Mouse (Mus musculus) embryo, embryonic 10.5 days (tissue): Measurements from ENCODE around the gene Trim6.
"Not testable (repeated sequence)": the region's sequence is repeated elsewhere in the genome, so short reads cannot be mapped to it uniquely, and the experiment has no call there.

Source experiments
- DNase-seq: peaks from one replicate; pipeline ENCODE4 v3.0.0-alpha.2; 2015; ENCODE audit warnings: low spot score

Trim6 gene

GRCm38 (mm10) chr7:104218701-104219569 is at the start of gene Trim6:
Trim6 (plus strand) TSS chr7:104218793.
- DNase-seq = peak; percentile 81

GRCm38 (mm10) chr7:104169634-104170204 is 48.9 kb upstream of the Trim6 start:
- DNase-seq = no peak

- no peak for DNase-seq
Measured at GRCm38 (mm10) chr7:104175085-104175484, 43.5 kb upstream of the Trim6 start.

GRCm38 (mm10) chr7:104178422-104179054 is 40.1 kb upstream of the Trim6 start:
- no peak for DNase-seq

GRCm38 (mm10) chr7:104179074-104179473 is 39.5 kb upstream of the Trim6 start:
- no peak for DNase-seq

- DNase-seq = no peak
Measured at GRCm38 (mm10) chr7:104183292-104183691, 35.3 kb upstream of the Trim6 start, which contains the start of gene Olfr648. Olfr648 (minus strand) TSS chr7:104183392.

- no peak for DNase-seq
Measured at GRCm38 (mm10) chr7:104191275-104191674, 27.3 kb upstream of the Trim6 start.

- no peak for DNase-seq
Measured at GRCm38 (mm10) chr7:104195885-104196284, 22.7 kb upstream of the Trim6 start, which contains the start of gene Olfr649. Olfr649 (minus strand) TSS chr7:104195985.

- peak; percentile 85 for DNase-seq
Measured at GRCm38 (mm10) chr7:104199822-104200221, 18.8 kb upstream of the Trim6 start.

- DNase-seq = no peak
Measured at GRCm38 (mm10) chr7:104206197-104206596, 12.4 kb upstream of the Trim6 start.

GRCm38 (mm10) chr7:104216011-104216535 is 2.5 kb upstream of the Trim6 start:
- no peak for DNase-seq

- DNase-seq = peak; percentile 4
Measured at GRCm38 (mm10) chr7:104217881-104218280, 712 bp upstream of the Trim6 start.

GRCm38 (mm10) chr7:104231203-104231602 is 12.6 kb downstream of the Trim6 start:
- DNase-seq = peak; percentile 46

- DNase-seq = no peak
Measured at GRCm38 (mm10) chr7:104240857-104241256, 22.3 kb downstream of the Trim6 start.

GRCm38 (mm10) chr7:104243616-104244015 is 25.0 kb downstream of the Trim6 start:
- DNase-seq = no peak

GRCm38 (mm10) chr7:104244287-104245181 is 25.9 kb downstream of the Trim6 start, which contains the start of gene Trim34a:
Trim34a (plus strand) TSS chr7:104244457.
- DNase-seq = peak; percentile 82

- not testable (repeated sequence) for DNase-seq
Measured at GRCm38 (mm10) chr7:104260380-104260779, 41.8 kb downstream of the Trim6 start.

- DNase-seq = not testable (repeated sequence)
Measured at GRCm38 (mm10) chr7:104265335-104265734, 46.7 kb downstream of the Trim6 start.

GRCm38 (mm10) chr7:104279361-104279760 is 60.8 kb downstream of the Trim6 start:
- DNase-seq = not testable (repeated sequence)
